Mouse (Mus musculus) E14TG2a.4 (cell line): ENCODE results near the gene Dgkz.

Source experiments
- CTCF ChIP-seq: conservative IDR thresholded peaks from 2 replicates; pipeline ENCODE4 v1.5.1; 2014; ENCODE audit warnings: low read length
- NANOG ChIP-seq: IDR thresholded peaks from 2 replicates; pipeline ENCODE4 v1.6.1; 2014; ENCODE audit warnings: borderline replicate concordance, low read length, mixed read lengths

GRCm38 (mm10) chr2:91964610-91965204 lies 11.0 kb downstream of the Dgkz start:
- TF ChIP-seq CTCF: no peak
- TF ChIP-seq NANOG: no peak
